Mouse (Mus musculus): ENCODE results near the gene Ptpra.
A peak's percentile ranks its signal among the peaks of the same experiment; 100 is the strongest.

DNA sequence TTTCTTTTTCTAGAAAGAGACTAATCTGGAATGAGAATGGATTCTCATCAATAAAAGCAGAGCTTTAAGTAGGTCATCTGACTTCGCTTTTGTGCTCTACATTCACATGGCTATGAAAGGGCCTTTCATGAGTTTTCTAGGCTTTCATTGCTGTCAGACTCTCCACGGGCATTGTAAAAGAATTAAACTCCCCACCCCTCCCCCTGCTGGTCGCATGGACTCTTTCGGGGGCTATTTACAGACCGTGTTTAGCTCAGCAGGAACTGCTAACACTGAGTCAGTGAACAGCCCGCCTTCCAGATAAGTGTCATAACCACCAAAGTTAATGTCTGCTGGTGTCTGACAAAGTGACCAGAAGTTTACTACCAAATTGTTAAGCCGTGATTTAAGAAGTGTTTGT lies 41.5 kb downstream of the Ptpra start:
- no peak for TF ChIP-seq POLR2A (IDR thresholded peaks at IDR 0.05; ENCODE audit: insufficient read depth, low read depth, low read length)
- TF ChIP-seq EP300 (IDR thresholded peaks at IDR 0.05; ENCODE audit: insufficient read depth, low read depth, low read length), result no peak
- TF ChIP-seq CTCF (IDR thresholded peaks at IDR 0.05), result peak; percentile 48
